Mouse (Mus musculus): ENCODE data around the gene Thada. TPM values are rescaled to one million over a fixed set of nuclear protein-coding genes. Genes with fewer than 3 reads are reported as not detected.

The Thada gene
- polyA plus RNA-seq, 1 experiment from 2014 or later, result 1.6 TPM

- peak; percentile 11 for DNase-seq (ENCODE audit: low spot score)
- no peaks in the 10 kb centered on the region for H3K9me3 ChIP-seq (ENCODE audit: control insufficient read depth, low read length)
- H3K4me3 ChIP-seq (ENCODE audit: low read depth, low read length), result no peak overlapping the region
- no peaks in the 10 kb centered on the region for H3K36me3 ChIP-seq (ENCODE audit: control insufficient read depth, insufficient read depth, low read length)
- H3K9ac ChIP-seq (ENCODE audit: low read length), result no peak overlapping the region
- no peaks in the 10 kb centered on the region for H3K27me3 ChIP-seq (ENCODE audit: control insufficient read depth, insufficient read depth, low read length)
- 63% methylated on average over 6 of the region's 6 CpGs for whole genome bisulfite sequencing
- H3K27ac ChIP-seq (replicated peaks), result no peak overlapping the region
- ATAC-seq (ENCODE audit: low FRiP score, low TSS enrichment), result no peak
- TF ChIP-seq CTCF (IDR thresholded peaks at IDR 0.05; ENCODE audit: low read depth), result no peak
- no peak for TF ChIP-seq EP300 (optimal IDR thresholded peaks at IDR 0.05)
- H3K4me2 ChIP-seq (replicated peaks; ENCODE audit: low read depth), result no peak overlapping the region
- peaks cover 20% of the 10 kb centered on the region for H3K4me1 ChIP-seq (replicated peaks; ENCODE audit: control insufficient read depth, insufficient read depth)
Measured at GRCm38 (mm10) chr17:84152206-84152975, 313.6 kb downstream of the Thada start.

GRCm38 (mm10) chr17:84151306-84151705, 314.7 kb downstream of the Thada start:
- no peak overlapping the region for H3K4me2 ChIP-seq (replicated peaks; ENCODE audit: low read depth)
- no peak overlapping the region for H3K27ac ChIP-seq (replicated peaks)
- H3K9ac ChIP-seq (ENCODE audit: low read length), result no peak overlapping the region
- no peaks in the 10 kb centered on the region for H3K9me3 ChIP-seq (ENCODE audit: control insufficient read depth, low read length)
- no peaks in the 10 kb centered on the region for H3K27me3 ChIP-seq (ENCODE audit: control insufficient read depth, insufficient read depth, low read length)
- peaks cover 20% of the 10 kb centered on the region for H3K4me1 ChIP-seq (replicated peaks; ENCODE audit: control insufficient read depth, insufficient read depth)
- H3K4me3 ChIP-seq (ENCODE audit: low read depth, low read length), result no peak overlapping the region
- ATAC-seq (ENCODE audit: low FRiP score, low TSS enrichment), result no peak
- 73% methylated on average over 6 of the region's 6 CpGs for WGBS
- TF ChIP-seq CTCF (IDR thresholded peaks at IDR 0.05; ENCODE audit: low read depth) (no peak), EP300 (optimal IDR thresholded peaks at IDR 0.05) (no peak)
- peak; percentile 17 for DNase-seq (ENCODE audit: low spot score)
- no peaks in the 10 kb centered on the region for H3K36me3 ChIP-seq (ENCODE audit: control insufficient read depth, insufficient read depth, low read length)

GRCm38 (mm10) chr17:84150291-84150690, 315.7 kb downstream of the Thada start:
- no peaks in the 10 kb centered on the region for H3K9me3 ChIP-seq (ENCODE audit: control insufficient read depth, low read length)
- DNase-seq (ENCODE audit: low spot score), result peak; percentile 7

GRCm38 (mm10) chr17:84149566-84149965, 316.4 kb downstream of the Thada start:
- DNase-seq (ENCODE audit: low spot score) (peak; percentile 11), ATAC-seq (ENCODE audit: low FRiP score, low TSS enrichment) (no peak)
- peaks cover 20% of the 10 kb centered on the region for H3K4me1 ChIP-seq (replicated peaks; ENCODE audit: control insufficient read depth, insufficient read depth)

More at GRCm38 (mm10) chr17:84150291-84150690, 315.7 kb downstream of the Thada start:
- no peak for ATAC-seq (ENCODE audit: low FRiP score, low TSS enrichment)
- no peaks in the 10 kb centered on the region for H3K27me3 ChIP-seq (ENCODE audit: control insufficient read depth, insufficient read depth, low read length)
- H3K4me1 ChIP-seq (replicated peaks; ENCODE audit: control insufficient read depth, insufficient read depth), result peaks cover 20% of the 10 kb centered on the region
- no peak overlapping the region for H3K4me2 ChIP-seq (replicated peaks; ENCODE audit: low read depth)
- no peak overlapping the region for H3K9ac ChIP-seq (ENCODE audit: low read length)
- no peak overlapping the region for H3K4me3 ChIP-seq (ENCODE audit: low read depth, low read length)
- TF ChIP-seq EP300 (optimal IDR thresholded peaks at IDR 0.05), result no peak
- TF ChIP-seq CTCF (IDR thresholded peaks at IDR 0.05; ENCODE audit: low read depth), result no peak
- no peaks in the 10 kb centered on the region for H3K36me3 ChIP-seq (ENCODE audit: control insufficient read depth, insufficient read depth, low read length)
- no peak overlapping the region for H3K27ac ChIP-seq (replicated peaks)
- WGBS, result 89% methylated on average over 8 of the region's 8 CpGs

GRCm38 (mm10) chr17:84148499-84149484, 317.2 kb downstream of the Thada start:
- H3K9ac ChIP-seq (ENCODE audit: low read length), result no peak overlapping the region
- H3K27ac ChIP-seq (replicated peaks), result peak overlapping the region; percentile 90
- no peaks in the 10 kb centered on the region for H3K9me3 ChIP-seq (ENCODE audit: control insufficient read depth, low read length)
- H3K36me3 ChIP-seq (ENCODE audit: control insufficient read depth, insufficient read depth, low read length), result no peaks in the 10 kb centered on the region
- H3K4me2 ChIP-seq (replicated peaks; ENCODE audit: low read depth), result no peak overlapping the region
- no peak overlapping the region for H3K4me3 ChIP-seq (ENCODE audit: low read depth, low read length)
- peaks cover 20% of the 10 kb centered on the region for H3K4me1 ChIP-seq (replicated peaks; ENCODE audit: control insufficient read depth, insufficient read depth)
- TF ChIP-seq CTCF (IDR thresholded peaks at IDR 0.05; ENCODE audit: low read depth) (0 out of 2 replicates have a peak, but pooled peaks have one; percentile 9), EP300 (optimal IDR thresholded peaks at IDR 0.05) (no peak)
- H3K27me3 ChIP-seq (ENCODE audit: control insufficient read depth, insufficient read depth, low read length), result no peaks in the 10 kb centered on the region
- DNase-seq (ENCODE audit: low spot score) (peak; percentile 86), ATAC-seq (ENCODE audit: low FRiP score, low TSS enrichment) (peak; percentile 89)
- 19% methylated on average over 11 of the region's 11 CpGs for WGBS

More at GRCm38 (mm10) chr17:84149566-84149965, 316.4 kb downstream of the Thada start:
- H3K4me2 ChIP-seq (replicated peaks; ENCODE audit: low read depth), result no peak overlapping the region
- H3K27ac ChIP-seq (replicated peaks), result peak overlapping the region; percentile 90
- H3K9ac ChIP-seq (ENCODE audit: low read length), result no peak overlapping the region
- H3K9me3 ChIP-seq (ENCODE audit: control insufficient read depth, low read length), result no peaks in the 10 kb centered on the region
- WGBS, result 52% methylated on average over 5 of the region's 5 CpGs
- no peak for TF ChIP-seq CTCF (IDR thresholded peaks at IDR 0.05; ENCODE audit: low read depth)
- no peak for TF ChIP-seq EP300 (optimal IDR thresholded peaks at IDR 0.05)
- H3K36me3 ChIP-seq (ENCODE audit: control insufficient read depth, insufficient read depth, low read length), result no peaks in the 10 kb centered on the region
- H3K27me3 ChIP-seq (ENCODE audit: control insufficient read depth, insufficient read depth, low read length), result no peaks in the 10 kb centered on the region
- H3K4me3 ChIP-seq (ENCODE audit: low read depth, low read length), result no peak overlapping the region

All from stomach, postnatal 0 days (tissue).